Mouse (Mus musculus): ENCODE data around the gene Tmem107.
"Not testable (repeated sequence)": the region's sequence is repeated elsewhere in the genome, so short reads cannot be mapped to it uniquely, and the experiment has no call there.

Gene Tmem107

DNA sequence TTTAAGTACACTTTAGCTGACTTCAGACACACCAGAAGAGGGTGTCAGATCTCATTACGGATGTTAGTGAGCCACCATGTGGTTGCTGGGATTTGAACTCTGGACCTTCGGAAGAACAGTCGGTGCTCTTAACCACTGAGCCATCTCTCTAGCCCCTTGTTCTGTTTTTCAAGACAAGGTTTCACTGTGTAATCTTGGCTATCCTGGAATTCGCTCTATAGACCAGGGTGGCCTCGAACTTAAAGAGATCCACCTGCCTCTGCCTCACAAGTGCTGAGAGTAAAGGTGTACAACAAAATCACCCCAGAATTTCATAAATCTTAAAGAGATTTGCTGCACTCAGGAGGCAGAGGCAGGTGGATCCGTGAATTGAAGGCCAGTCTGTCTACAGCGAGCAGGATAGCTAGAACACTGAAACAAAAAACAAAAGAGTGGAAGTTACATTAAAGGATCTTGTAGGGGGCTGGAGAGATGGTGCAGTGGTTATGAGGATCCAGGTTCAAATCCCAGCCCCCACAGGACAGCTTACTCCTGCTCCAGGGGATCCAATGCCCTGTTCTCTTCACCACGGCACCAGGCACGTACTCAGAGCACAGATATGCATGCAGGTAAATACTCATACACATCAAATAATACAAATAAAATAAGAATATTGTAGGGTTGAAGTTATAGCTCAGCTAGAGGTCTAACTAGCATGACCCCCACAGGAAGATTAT, 5.3 kb downstream of the Tmem107 start:
- DNase-seq (ENCODE audit: low read depth), result no peak

DNA sequence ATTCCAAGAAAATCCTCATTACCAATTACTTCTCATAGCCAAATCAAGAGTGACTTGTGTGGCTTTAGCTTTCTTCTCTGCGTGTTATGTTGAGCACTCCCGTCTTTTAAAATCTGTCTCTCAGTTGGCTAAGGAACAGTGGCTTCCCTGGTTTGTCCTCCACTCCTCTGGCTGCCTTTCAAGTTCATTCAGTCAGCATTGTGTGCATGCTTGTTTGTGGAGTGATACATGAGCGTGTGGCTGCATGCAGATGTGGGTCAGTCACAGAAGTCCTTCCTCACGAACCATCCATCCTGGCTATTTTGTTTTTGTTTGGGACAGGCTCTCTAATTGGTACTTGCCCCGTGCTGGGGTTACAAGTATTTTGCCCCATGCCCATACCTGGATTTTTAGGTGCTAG, 6.0 kb downstream of the Tmem107 start:
- no peak for DNase-seq (ENCODE audit: low read depth)

DNA sequence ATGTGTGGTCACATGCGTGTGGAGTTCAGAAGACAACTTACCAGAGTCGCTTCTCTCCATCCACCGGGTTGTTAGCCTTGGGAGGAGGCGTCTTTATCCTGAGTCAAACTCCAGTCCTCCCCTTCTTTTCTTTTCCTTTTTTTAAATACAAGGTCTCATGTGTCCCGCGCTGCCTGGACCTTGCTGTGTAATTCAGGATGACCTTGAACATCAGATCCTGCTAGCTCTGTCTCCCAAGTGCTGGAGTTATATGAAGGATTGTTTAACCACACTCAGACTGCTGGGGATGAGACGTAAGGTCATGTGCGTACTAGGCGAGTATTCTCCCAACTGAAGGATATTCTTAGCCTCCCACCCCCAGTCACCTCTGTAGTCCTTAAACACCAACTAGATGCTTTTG, 6.7 kb downstream of the Tmem107 start:
- DNase-seq (ENCODE audit: low read depth), result no peak

DNA sequence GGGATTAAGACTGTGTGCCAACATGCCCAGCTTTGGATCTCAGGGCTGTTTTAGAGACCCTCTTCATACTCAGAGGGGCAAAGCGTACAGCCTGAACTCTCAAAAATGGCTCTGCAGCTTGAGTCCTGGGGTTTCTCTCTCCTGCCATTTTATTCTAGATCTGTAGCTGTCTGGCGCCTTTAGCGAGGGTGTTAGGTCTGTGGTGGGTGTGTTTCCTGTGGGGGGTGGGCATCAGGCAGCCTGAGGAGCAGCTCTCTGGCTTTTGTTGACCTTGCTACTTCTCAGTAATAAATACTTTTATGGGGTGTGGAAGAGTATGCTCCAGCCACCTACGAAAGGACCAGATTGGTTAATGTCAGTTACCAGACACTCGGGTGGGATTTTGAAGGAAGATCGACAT, 7.4 kb downstream of the Tmem107 start:
- DNase-seq (ENCODE audit: low read depth), result no peak

DNA sequence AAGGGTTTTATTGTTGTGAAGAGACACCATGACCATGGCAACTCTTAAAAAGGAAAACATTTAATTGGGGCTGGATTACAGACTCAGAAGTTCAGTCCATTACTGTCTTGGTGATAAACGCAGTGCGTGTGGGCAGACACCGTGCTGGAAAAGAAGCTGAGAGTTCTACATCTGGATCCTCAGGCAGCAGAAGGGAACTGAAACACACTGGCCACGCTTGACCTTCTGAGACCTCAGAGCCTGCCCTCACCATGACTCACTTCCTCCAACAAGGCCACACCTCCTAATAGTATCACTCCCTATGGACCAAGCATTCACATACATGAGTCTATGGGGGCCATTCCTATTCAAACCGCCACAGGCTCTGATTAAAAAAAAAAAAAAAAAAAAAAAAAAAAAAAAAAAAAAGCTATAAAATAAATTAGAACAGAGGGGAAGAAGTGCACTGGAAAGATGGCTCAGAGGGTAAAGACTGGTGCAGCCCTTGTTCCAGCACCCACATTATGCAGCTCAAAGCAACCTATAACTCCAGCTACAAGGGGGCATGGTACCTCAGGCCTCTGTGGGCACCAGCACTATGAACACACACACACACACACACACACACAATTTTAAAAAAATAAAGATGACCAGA, 8.3 kb downstream of the Tmem107 start:
- DNase-seq (ENCODE audit: low read depth), result no peak

DNA sequence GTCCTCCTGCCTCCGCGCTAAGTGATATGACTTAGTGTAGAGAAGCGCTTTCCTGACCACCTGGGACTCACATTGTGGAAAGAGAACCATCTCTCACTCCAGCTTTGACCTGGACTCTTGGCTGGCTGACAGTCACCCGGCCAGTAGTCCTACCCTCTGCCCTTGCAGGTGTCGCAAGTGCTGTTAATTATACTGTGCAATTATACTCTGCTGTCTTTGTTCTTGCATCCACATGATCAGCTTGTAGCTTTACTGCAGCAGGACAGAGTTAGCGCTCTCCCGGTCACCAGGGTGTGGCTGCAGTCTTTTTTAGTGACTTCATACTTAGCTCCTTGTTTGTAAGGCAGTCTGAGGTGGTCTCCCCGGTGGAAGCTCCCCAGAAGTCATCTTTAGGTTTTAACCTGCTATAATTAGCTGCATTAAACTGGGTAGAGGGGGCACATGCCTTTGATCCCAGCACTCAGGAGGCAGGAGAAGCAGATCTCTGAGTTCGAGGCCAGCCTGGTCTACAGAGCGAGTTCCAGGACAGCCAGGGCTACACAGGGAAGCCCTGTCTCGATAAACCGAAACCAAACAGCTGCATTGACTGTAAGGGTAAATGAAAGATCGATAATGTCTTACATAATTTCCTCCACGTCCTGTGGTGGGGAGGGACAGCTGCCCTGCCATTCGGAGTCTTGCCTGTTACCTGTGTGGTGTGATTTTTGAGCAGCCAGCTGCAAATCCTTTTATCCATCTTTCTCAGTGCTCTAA, 9.7 kb downstream of the Tmem107 start:
- DNase-seq (ENCODE audit: low read depth), result no peak

DNA sequence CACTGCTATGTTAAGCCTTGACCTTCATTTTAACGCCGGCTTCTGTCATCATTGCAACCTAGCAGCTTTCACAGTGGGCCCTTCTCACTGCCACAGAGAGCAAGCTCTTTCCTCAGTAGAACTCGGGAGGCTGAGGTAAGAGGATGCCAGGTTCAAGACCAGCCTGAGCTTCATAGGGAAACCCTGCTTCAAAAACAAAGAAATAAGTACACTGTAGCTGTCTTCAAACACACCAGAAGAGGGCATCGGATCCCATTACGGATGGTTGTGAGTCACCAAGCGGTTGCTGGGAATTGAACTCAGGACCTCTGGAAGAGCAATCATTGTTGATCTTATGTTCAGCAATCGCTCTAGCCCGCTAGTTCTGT, 10.2 kb downstream of the Tmem107 start:
- no peak for DNase-seq (ENCODE audit: low read depth)

DNA sequence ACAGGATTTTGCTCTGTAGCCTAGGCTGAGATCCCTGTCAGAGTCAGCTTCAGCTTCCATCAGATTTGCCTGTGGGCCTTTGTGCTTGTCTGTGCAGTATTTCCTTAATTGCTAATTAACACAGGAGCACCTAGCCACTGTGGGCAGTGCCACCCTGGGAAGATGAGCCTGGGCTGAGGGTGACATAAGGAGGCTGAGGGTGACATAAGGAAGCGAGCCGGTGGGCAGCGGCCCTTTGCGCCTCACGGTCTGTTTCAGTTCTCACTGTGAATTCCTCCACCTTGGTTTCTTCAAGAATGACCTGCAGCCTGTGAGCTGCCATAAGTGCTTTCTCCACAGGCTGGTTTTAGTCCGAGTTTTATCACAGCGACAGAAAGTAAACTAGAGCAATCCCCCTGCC, 11.0 kb downstream of the Tmem107 start:
- no peak for DNase-seq (ENCODE audit: low read depth)

DNA sequence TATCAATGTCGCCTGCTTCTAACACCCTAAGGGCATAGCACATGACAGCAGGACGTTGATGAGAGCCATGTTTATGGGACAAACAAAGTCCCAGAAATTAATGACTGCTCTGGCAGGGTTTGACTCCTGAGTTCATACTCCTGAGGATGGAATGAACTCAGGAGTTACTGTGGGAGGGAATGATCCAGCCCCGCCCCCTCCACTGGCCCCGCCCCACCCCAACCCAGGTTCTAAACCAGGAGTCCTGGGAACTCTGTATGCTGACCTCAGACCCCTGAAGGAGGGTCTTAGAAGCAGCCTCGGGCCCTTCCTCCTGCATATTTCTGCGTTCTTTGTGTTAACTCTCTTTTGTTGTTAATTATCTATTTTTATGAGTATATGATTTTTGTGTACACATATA, 15.0 kb downstream of the Tmem107 start:
- no peak for DNase-seq (ENCODE audit: low read depth)

DNA sequence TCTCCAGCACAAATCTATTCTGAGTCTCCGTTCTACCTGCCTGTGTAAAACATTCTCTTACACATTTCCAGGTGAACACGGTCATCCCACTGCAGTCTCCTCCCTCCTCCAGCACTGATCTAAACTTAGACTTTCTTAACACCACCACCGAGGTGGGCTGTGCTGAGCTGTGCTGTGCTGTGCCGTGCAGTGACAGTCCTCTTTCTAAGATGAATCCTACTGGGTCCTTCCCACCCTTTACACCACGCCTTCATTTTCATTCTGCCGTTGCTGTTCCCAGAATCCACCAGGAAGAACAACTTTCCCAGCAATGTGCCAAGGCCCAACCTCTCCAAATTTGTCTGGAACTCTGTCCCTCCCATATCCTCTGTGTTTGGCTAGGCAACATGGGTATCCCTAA, 15.8 kb downstream of the Tmem107 start:
- no peak for DNase-seq (ENCODE audit: low read depth)

DNA sequence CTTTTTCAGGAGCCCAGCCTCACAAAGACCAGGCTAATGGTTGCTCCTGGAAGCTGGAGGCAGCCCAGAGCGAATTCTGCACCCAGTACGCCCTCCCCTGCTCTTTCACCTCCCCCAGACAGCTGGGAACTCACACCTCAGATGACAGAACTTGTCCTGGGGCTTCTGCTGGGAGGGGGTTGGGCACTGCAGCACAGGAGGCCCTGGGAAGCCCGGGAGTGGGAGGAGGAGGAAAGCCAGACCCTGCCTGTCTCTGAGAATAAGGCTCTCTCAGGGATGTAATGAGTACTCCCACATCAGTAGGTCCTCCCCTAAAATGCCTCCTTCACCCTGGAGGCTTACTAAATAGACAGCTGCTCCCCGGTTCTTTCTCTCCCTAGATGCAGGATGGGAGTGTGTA, 16.5 kb downstream of the Tmem107 start:
- no peak for DNase-seq (ENCODE audit: low read depth)

DNA sequence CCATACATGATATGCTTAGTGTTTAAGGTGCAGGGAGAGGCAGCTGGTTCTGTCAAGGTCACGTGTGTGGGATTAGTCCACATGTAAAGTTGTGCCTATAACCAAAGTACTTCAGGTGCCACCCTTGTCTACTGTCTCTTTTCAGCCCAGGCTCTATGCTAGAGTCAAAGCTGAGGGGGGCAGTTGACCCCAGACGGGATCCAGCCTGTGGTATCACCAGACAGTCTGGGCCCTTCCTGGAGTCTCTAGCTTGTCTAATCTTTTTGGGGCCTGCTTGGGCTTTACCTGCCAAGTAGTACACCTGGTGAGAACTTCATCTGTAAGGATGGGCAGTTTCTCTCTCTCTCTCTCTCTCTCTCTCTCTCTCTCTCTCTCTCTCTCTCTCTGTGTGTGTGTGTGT, 17.0 kb downstream of the Tmem107 start:
- DNase-seq (ENCODE audit: low read depth), result no peak

DNA sequence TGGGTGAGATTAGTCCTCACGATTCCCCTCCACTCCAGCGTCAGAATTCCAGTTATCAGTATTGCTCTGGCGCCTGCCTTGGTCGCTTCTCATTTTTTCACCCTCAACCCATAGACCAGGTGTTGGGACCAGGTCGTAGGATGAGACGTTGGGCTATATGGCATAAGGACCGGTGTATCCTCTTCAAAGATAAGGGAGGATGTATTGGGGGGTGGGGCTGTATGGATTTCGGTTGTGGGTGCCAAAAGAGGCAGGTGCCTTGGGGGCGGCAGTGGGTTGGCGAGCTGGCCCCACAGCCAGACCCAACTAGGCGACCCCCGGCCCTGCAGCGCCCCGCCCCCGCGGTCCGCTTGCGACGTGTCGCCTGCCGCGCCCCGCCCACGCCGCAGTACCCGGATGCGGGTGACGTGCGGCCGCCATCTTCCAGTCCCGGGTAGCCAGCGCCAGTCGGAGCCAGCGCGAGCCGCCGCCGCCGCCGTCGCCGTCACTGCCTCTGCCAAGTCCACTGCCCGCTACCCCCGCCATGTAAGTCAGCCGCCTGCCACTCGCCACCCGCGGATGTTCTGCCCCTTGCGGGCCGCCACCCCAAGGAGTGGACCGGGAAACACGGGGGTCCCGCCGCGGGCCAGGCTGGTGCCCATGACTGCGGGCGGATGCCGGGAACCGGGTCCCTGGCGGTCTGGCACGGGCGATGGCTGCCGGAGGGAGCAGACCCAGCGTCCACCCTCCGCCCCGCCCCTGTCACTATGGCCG, 17.7 kb downstream of the Tmem107 start, which contains the start of gene Vamp2:
Gene Vamp2, plus strand, starts transcription at position 388 of the 753 bp plus-strand sequence.
- peak; percentile 73 for DNase-seq (ENCODE audit: low read depth)

DNA sequence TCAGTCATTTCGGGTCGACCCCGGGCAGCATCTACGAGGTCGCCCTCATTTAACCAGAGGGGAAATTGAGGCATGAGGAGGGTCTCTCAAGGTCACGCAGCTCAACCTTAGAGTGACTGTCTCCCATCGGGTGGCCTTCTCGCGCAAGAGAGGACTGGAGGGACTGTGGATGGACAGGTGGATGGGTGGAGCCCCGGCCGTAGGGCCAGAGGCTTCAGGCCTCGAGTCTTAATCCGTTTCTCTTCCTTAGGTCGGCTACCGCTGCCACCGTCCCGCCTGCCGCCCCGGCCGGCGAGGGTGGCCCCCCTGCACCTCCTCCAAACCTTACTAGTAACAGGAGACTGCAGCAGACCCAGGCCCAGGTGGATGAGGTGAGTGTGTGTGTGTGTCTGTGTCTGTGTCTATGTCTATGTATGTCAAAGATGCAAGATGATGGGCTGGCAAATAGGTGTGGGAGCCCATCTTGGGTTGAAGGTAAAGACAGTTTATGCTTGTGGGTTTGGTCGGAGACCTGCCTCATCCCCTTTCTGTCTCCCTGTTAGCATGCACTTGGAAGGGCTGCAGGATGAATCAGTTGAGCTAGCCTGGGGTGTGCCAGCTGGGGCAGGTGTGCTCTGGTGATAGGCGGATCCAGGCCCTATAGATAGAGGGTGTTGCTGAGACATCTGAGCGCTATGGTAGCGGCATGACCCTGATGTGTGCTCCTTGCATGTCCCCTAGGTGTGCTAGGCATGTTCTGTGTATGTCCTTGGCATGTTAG, 18.4 kb downstream of the Tmem107 start:
- DNase-seq (ENCODE audit: low read depth), result no peak

DNA sequence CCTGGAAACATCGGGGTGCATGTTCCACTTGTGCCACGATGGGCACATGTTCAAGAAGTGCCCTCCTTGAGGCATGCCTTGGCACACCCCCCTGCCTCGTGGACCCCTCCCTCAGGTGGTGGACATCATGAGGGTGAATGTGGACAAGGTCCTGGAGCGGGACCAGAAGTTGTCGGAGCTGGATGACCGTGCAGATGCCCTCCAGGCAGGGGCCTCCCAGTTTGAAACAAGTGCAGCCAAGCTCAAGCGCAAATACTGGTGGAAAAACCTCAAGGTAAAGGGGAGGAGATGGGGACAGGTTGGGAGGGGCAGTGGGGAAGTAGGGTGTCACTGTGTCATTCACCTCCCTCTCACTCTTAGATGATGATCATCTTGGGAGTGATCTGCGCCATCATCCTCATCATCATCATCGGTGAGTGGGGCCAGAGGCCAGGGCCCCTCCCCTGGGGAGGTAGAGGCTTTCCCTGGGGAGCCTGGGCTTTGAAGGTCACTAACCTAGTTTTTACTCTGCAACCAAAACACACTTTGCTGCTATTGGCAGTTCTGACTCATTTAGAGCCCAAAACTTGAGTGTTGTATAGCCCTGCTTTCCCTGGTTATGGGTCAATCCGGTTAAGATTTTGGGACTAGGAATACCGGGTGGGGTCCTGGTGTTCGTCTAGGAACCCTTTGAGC, 19.1 kb downstream of the Tmem107 start:
- DNase-seq (ENCODE audit: low read depth), result no peak

DNA sequence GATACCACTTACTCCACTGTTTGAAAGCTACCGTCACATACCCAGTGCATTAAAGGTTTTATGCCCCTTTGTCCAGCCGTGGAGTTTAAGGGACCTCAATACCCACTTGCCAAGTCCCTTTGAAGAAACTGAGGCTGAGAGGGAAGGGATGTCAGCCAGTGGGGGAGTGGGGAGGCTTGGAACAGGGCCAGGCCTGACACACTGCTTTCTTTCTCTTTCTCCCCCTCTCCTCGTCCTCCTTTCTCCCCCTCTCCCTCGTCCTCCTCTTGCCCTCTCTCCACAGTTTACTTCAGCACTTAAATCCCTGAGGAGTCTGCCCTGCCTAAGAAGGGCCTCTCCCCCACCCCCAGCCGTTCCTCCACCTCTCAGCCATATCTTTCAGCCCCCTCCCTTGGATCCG, 19.8 kb downstream of the Tmem107 start:
- no peak for DNase-seq (ENCODE audit: low read depth)

DNA sequence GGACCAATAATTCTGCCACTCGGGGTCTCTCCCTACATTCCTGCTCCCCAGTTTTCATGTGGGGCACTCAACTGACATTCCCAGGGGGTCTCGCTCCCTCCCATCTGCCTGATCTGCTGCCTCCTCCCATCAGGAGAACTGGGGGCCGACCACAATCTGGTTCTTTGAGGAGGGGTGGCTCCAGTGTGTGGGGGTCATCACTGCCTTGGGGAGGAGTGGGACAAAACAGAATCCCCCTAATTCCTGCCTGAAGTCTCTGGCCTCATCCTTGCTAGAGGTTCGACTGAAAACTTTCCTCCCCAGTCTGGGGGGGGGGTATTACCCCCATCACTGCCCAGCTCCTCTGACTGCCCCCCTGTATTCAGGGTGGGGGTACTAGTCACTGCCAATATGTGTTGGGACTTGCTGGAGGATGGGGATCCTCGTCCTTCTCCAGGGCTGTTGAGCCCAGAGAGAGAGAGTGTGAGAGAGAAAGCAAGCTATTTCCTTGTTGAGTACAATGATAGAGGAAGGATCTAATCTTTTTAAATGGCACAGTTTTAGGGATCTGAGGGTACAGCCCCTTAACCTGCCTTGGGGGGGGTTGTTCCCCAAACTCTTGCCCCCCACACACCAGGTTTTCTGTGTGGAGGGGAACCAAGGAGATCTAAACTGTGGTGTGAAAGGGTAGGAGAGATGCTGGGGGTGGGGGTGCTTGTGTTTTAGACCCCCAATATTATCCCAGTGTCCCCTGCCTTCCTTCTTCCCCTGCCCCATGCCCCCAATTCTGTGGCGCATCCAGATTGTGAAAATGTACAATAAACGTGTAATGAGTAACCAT, 21.2 kb downstream of the Tmem107 start:
- DNase-seq (ENCODE audit: low read depth), result no peak

DNA sequence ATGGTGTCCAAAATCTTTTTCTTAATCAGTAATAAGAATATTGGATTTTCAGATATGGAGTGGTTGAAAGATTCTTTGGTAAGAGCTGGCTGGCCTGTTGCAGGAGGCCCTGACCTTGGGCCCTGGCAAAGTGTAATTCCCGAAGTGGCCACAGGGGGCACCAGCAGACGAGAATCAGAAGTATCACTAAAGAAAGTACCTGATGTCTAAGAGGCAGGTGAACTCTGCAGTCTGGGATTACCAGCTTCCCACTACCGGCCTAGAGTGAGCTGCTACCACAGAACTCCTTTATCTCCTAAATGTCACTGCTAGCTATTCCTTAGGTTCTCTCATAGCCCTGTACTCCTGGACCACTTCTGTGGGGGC, 21.8 kb downstream of the Tmem107 start:
- peak; percentile 76 for DNase-seq (ENCODE audit: low read depth)

DNA sequence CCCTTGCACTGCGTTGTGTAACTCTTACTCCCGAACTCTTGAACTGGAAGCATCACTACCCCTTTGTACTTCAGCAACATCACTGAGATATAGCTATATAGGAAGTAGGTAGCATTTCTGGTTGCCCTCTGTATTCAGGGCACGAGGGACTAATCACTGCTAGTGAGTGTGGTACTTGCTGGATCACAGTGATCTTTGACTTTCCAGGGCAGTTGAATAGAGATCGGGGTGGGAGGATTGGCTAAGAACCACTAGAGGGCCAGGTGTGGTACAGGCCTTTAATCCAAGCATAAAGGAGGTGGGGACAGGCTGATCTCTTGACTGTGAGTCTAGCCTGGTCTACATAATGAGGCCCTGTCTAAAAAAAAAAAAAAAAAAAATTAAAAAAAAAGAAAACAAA, 22.3 kb downstream of the Tmem107 start:
- no peak for DNase-seq (ENCODE audit: low read depth)

DNA sequence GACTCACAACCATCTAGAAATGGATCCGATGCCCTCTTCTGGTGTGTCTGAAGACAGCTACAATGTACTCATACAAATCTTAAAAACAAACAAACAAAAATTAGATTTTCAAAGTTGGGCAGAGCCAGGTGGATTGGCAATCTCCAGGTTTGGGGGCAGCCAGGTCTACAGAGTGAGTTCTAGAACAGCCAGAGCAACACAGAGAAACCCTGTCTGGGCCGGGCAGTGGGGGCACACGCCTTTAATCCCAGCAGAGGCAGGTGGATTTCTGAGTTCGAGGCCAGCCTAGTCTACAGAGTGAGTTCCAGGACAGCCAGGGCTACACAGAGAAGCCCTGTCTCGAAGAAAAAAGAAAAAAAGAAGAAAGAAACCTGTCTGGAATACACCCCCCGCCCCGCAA, 23.2 kb downstream of the Tmem107 start:
- DNase-seq (ENCODE audit: low read depth), result not testable (repeated sequence)

Data from c-Kit-positive CD71-negative TER-119-negative erythroid progenitor cells, embryonic 14.5 days (primary cell).